Mouse (Mus musculus) left cerebral cortex, postnatal 4 days (tissue): ENCODE results near the gene Acbd6. TPM values are rescaled to one million over a fixed set of nuclear protein-coding genes. Genes with fewer than 3 reads are reported as not detected.

Experiments used
- DNase-seq: peaks from one replicate; pipeline ENCODE4 v3.0.0-alpha.2; 2022
- intact Hi-C: fragments of 180-260 bp; cut with DNase I; formaldehyde crosslinking; loops from one replicate; pipeline ENCODE4 v1.15.1; 2025
- total RNA-seq, 2 experiments: library from RNA; stranded (reverse); gene quantifications; 2 replicates each; pipeline ENCODE4 v1.2.3; 2021

Acbd6 gene
- total RNA-seq, 2 experiments from 2014 or later = 116 to 121 TPM

- DNase-seq = no peak
- intact Hi-C loops = no loop called here
These were observed 78.7 kb downstream of the Acbd6 start for GRCm38 (mm10) chr1:155636648-155637047.

- DNase-seq = no peak
- intact Hi-C loops = no loop called here
These were observed 87.9 kb downstream of the Acbd6 start for GRCm38 (mm10) chr1:155645816-155646215.

- intact Hi-C loops = no loop called here
- no peak for DNase-seq
These were observed 88.7 kb downstream of the Acbd6 start for GRCm38 (mm10) chr1:155646345-155647307.

- intact Hi-C loops = no loop called here
- DNase-seq = peak; percentile 55
These were observed 92.4 kb downstream of the Acbd6 start for GRCm38 (mm10) chr1:155650121-155650846.

GRCm38 (mm10) chr1:155654961-155655360, 97.0 kb downstream of the Acbd6 start:
- DNase-seq = no peak
- intact Hi-C loops = no loop called here

- intact Hi-C loops = no loop called here
These were observed 98.4 kb downstream of the Acbd6 start for GRCm38 (mm10) chr1:155656321-155656720.

GRCm38 (mm10) chr1:155663994-155664393, 106.1 kb downstream of the Acbd6 start:
- intact Hi-C loops = no loop called here
- DNase-seq = no peak

More at GRCm38 (mm10) chr1:155656321-155656720, 98.4 kb downstream of the Acbd6 start:
- no peak for DNase-seq

GRCm38 (mm10) chr1:155675570-155675969, 117.7 kb downstream of the Acbd6 start:
- DNase-seq = no peak
- intact Hi-C loops = no loop called here

- intact Hi-C loops = no loop called here
- DNase-seq = peak; percentile 42
These were observed 123.3 kb downstream of the Acbd6 start for GRCm38 (mm10) chr1:155681116-155681799.

GRCm38 (mm10) chr1:155686816-155687215, 128.9 kb downstream of the Acbd6 start:
- intact Hi-C loops = no loop called here
- DNase-seq = peak; percentile 44

- intact Hi-C loops = no loop called here
- no peak for DNase-seq
These were observed 131.2 kb downstream of the Acbd6 start for GRCm38 (mm10) chr1:155689141-155689540.

GRCm38 (mm10) chr1:155689558-155689957, 131.6 kb downstream of the Acbd6 start:
- DNase-seq = no peak
- intact Hi-C loops = no loop called here

- no peak for DNase-seq
- intact Hi-C loops = no loop called here
These were observed 134.3 kb downstream of the Acbd6 start for GRCm38 (mm10) chr1:155692230-155692629.

GRCm38 (mm10) chr1:155693026-155693425, 135.1 kb downstream of the Acbd6 start:
- intact Hi-C loops = no loop called here
- DNase-seq = no peak

- intact Hi-C loops = no loop called here
- no peak for DNase-seq
These were observed 135.5 kb downstream of the Acbd6 start for GRCm38 (mm10) chr1:155693443-155693842.

GRCm38 (mm10) chr1:155698373-155699159, 140.6 kb downstream of the Acbd6 start:
- intact Hi-C loops = no loop called here

GRCm38 (mm10) chr1:155700886-155701285, 143.0 kb downstream of the Acbd6 start:
- no peak for DNase-seq
- intact Hi-C loops = no loop called here

More at GRCm38 (mm10) chr1:155698373-155699159, 140.6 kb downstream of the Acbd6 start:
- DNase-seq = peak; percentile 66

- intact Hi-C loops = no loop called here
- no peak for DNase-seq
These were observed 145.3 kb downstream of the Acbd6 start for GRCm38 (mm10) chr1:155703191-155703680.

GRCm38 (mm10) chr1:155704182-155704581, 146.3 kb downstream of the Acbd6 start:
- peak; percentile 29 for DNase-seq
- intact Hi-C loops = no loop called here

GRCm38 (mm10) chr1:155713306-155713705, 155.4 kb downstream of the Acbd6 start:
- DNase-seq = no peak
- intact Hi-C loops = no loop called here
